Mouse (Mus musculus): ENCODE results near the gene Grap. TPM values are rescaled to one million over a fixed set of nuclear protein-coding genes. Genes with fewer than 3 reads are reported as not detected.
A peak's percentile ranks its signal among the peaks of the same experiment; 100 is the strongest.
"Not testable (repeated sequence)": the region's sequence is repeated elsewhere in the genome, so short reads cannot be mapped to it uniquely, and the experiment has no call there.

Grap gene
- polyA plus RNA-seq, 1 experiment from 2014 or later = 0.12 TPM

DNA sequence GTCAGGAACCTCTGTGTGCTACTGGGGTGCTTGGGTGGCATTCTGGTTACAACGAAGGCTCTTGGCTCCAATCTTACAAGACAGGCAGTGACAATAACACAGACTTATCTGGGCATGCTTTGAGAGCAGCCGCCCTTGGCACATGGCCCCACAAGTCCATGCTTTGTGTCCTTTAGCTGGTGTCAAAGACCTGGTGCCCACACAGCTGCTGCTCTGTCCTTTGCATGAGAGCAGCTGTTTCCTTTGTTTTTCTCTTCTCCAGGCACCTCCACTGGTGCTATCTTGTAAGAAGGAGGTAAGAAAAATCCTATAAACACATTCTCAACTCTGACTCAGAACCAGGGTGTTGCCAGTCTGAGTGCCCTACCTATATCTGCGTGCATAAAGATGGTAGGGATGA lies 15.2 kb upstream of the Grap start:
- TF ChIP-seq CTCF (IDR thresholded peaks at IDR 0.05) = no peak
- ATAC-seq = no peak
- in situ Hi-C loops (cut with MboI; ENCODE audit: low pct_unique_long_range_greater_than_20kb) = loop anchor here (10.0 kb wide), 1 partner anchor 1773 kb away; no protein-coding TSS in a partner anchor
- ChIA-PET CTCF (interaction anchor here (0.9 to 1.3 kb wide), 2 partner anchors 10 to 16 kb away, joined by 3 read pairs; no protein-coding TSS in a partner anchor), POLR2A (no interaction called here)
- H3K27me3 ChIP-seq = no peaks in the 10 kb centered on the region
- no peak for DNase-seq (ENCODE audit: low read depth, low spot score)

DNA sequence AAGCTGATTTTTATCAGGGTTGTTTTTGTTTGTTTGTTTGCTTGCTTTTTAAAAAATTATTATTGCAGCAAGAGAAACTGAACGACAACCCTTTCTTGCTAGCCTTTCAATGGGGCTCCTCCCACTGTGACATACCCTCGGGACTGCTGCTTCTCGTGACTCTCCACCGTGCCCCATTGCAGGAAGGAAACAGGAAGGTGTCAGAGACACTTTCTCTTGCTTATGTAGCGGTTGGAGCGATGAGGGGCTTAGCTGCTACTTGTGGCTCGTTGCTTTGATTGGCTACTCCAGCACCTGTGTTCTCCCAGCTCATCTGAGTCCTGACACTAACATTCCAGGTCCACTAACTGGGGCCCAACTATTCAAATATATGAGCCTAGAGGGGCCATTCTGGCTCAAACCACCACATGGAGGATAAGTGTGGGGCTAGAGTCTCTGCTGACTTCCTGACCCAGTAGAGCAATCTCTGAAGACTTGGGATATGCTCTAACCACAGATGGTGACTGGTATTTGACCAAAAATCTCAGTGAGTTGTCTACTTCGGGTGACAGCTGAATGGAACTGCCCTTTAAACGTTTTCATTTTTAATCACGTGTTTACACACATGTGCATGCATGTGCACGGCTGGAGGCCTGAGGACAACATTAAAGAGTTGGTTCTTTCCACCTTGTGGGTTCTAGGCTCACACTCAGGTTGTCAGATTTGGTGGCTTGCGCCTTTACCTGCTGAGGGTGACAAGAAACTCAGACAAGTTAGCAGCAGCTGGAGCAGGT lies 14.1 kb upstream of the Grap start:
- no peak for TF ChIP-seq CTCF (IDR thresholded peaks at IDR 0.05)
- POLR2A ChIA-PET = no interaction called here
- in situ Hi-C loops (cut with MboI; ENCODE audit: low pct_unique_long_range_greater_than_20kb) = loop anchor here (10.0 kb wide), 1 partner anchor 1774 kb away; no protein-coding TSS in a partner anchor
- DNase-seq (ENCODE audit: low read depth, low spot score) (no peak), ATAC-seq (no peak)
- no peaks in the 10 kb centered on the region for H3K27me3 ChIP-seq
- CTCF ChIA-PET = interaction anchor here (1.2 to 1.3 kb wide), 3 partner anchors 9 to 75 kb away, joined by 3 to 8 read pairs (median 3); no protein-coding TSS in a partner anchor

GRCm38 (mm10) chr11:61639601-61640177 lies 13.4 kb upstream of the Grap start:
- in situ Hi-C loops (cut with MboI; ENCODE audit: low pct_unique_long_range_greater_than_20kb) = loop anchor here (10.0 kb wide), 1 partner anchor 1775 kb away; no protein-coding TSS in a partner anchor
- TF ChIP-seq CTCF (IDR thresholded peaks at IDR 0.05) = no peak
- no peaks in the 10 kb centered on the region for H3K27me3 ChIP-seq
- ATAC-seq = no peak
- POLR2A ChIA-PET = interaction anchor here (0.7 kb wide), 1 partner anchor 19 kb away, joined by 10 read pairs; no protein-coding TSS in a partner anchor
- DNase-seq (ENCODE audit: low read depth, low spot score) = no peak
- CTCF ChIA-PET = interaction anchor here (1.2 to 1.3 kb wide), 2 partner anchors 10 to 75 kb away, joined by 3 to 8 read pairs; no protein-coding TSS in a partner anchor

DNA sequence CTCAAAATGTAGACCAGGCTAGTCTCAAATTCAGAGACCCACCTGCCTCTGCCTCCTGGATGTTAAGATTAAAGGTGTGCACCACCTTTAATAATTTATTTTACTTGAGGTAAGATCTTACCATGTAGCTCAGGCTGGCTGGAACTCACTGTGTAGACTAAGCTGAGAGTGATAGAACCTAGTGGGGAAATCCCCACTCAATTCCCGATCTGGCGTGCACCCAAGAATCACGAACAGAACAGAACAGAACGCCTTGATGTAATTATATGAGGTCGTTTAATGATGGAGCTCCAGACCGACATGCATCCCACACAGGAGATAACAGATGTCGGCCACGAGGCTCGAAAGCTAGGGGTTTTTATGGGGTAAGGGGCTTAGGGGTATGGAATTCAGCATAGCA lies 12.5 kb upstream of the Grap start:
- DNase-seq (ENCODE audit: low read depth, low spot score); CTCF ChIA-PET; ATAC-seq; in situ Hi-C loops (cut with MboI; ENCODE audit: low pct_unique_long_range_greater_than_20kb); H3K27me3 ChIP-seq: not testable (repeated sequence)
- POLR2A ChIA-PET = interaction anchor here (0.7 kb wide), 1 partner anchor 20 kb away, joined by 10 read pairs; no protein-coding TSS in a partner anchor

GRCm38 (mm10) chr11:61642106-61642505 lies 11.0 kb upstream of the Grap start:
- no peaks in the 10 kb centered on the region for H3K27me3 ChIP-seq
- ATAC-seq (no peak), DNase-seq (ENCODE audit: low read depth, low spot score) (no peak)
- in situ Hi-C loops (cut with MboI; ENCODE audit: low pct_unique_long_range_greater_than_20kb) = no loop called here
- CTCF ChIA-PET = interaction anchor here (1.7 kb wide), 1 partner anchor 12 kb away, joined by 4 read pairs; no protein-coding TSS in a partner anchor
- POLR2A ChIA-PET = interaction anchor here (0.6 kb wide), 1 partner anchor 82 kb away, joined by 3 read pairs; no protein-coding TSS in a partner anchor
- no peak for TF ChIP-seq CTCF (IDR thresholded peaks at IDR 0.05)

GRCm38 (mm10) chr11:61643184-61643961 lies 9.7 kb upstream of the Grap start:
- DNase-seq (ENCODE audit: low read depth, low spot score) (no peak), ATAC-seq (no peak)
- CTCF ChIA-PET = interaction anchor here (1.7 kb wide), 1 partner anchor 13 kb away, joined by 4 read pairs; no protein-coding TSS in a partner anchor
- in situ Hi-C loops (cut with MboI; ENCODE audit: low pct_unique_long_range_greater_than_20kb) = no loop called here
- no peak for TF ChIP-seq CTCF (IDR thresholded peaks at IDR 0.05)
- POLR2A ChIA-PET = no interaction called here
- H3K27me3 ChIP-seq = no peaks in the 10 kb centered on the region

- TF ChIP-seq CTCF (IDR thresholded peaks at IDR 0.05) = no peak
- ATAC-seq (peak; percentile 73), DNase-seq (ENCODE audit: low read depth, low spot score) (peak; percentile 94)
- POLR2A ChIA-PET = interaction anchor here (0.9 kb wide), 1 partner anchor 13 kb away, joined by 4 read pairs; no protein-coding TSS in a partner anchor
- in situ Hi-C loops (cut with MboI; ENCODE audit: low pct_unique_long_range_greater_than_20kb) = no loop called here
- CTCF ChIA-PET = interaction anchor here (0.8 to 1.3 kb wide), 4 partner anchors 11 to 141 kb away, joined by 3 to 6 read pairs (median 3); no protein-coding TSS in a partner anchor
- no peaks in the 10 kb centered on the region for H3K27me3 ChIP-seq
Observed at GRCm38 (mm10) chr11:61644576-61645326, 8.3 kb upstream of the Grap start.

GRCm38 (mm10) chr11:61645357-61645857 lies 7.7 kb upstream of the Grap start:
- in situ Hi-C loops (cut with MboI; ENCODE audit: low pct_unique_long_range_greater_than_20kb) = no loop called here
- CTCF ChIA-PET = interaction anchor here (0.8 to 1.3 kb wide), 3 partner anchors 10 to 141 kb away, joined by 3 to 6 read pairs (median 3); no protein-coding TSS in a partner anchor

GRCm38 (mm10) chr11:61646499-61647039 lies 6.5 kb upstream of the Grap start:
- ATAC-seq (no peak), DNase-seq (ENCODE audit: low read depth, low spot score) (no peak)
- ChIA-PET POLR2A (no interaction called here), CTCF (interaction anchor here (1.0 to 3.1 kb wide), 2 partner anchors 17 to 20 kb away, joined by 4 to 8 read pairs; no protein-coding TSS in a partner anchor)
- H3K27me3 ChIP-seq = no peaks in the 10 kb centered on the region
- TF ChIP-seq CTCF (IDR thresholded peaks at IDR 0.05) = no peak
- in situ Hi-C loops (cut with MboI; ENCODE audit: low pct_unique_long_range_greater_than_20kb) = no loop called here

More at GRCm38 (mm10) chr11:61645357-61645857, 7.7 kb upstream of the Grap start:
- POLR2A ChIA-PET = interaction anchor here (0.9 kb wide), 1 partner anchor 14 kb away, joined by 4 read pairs; no protein-coding TSS in a partner anchor
- H3K27me3 ChIP-seq = no peaks in the 10 kb centered on the region
- TF ChIP-seq CTCF (IDR thresholded peaks at IDR 0.05) = no peak
- ATAC-seq (no peak), DNase-seq (ENCODE audit: low read depth, low spot score) (no peak)
